ENCODE assay signal across 7 mouse cellular contexts in the genomic region with DNA sequence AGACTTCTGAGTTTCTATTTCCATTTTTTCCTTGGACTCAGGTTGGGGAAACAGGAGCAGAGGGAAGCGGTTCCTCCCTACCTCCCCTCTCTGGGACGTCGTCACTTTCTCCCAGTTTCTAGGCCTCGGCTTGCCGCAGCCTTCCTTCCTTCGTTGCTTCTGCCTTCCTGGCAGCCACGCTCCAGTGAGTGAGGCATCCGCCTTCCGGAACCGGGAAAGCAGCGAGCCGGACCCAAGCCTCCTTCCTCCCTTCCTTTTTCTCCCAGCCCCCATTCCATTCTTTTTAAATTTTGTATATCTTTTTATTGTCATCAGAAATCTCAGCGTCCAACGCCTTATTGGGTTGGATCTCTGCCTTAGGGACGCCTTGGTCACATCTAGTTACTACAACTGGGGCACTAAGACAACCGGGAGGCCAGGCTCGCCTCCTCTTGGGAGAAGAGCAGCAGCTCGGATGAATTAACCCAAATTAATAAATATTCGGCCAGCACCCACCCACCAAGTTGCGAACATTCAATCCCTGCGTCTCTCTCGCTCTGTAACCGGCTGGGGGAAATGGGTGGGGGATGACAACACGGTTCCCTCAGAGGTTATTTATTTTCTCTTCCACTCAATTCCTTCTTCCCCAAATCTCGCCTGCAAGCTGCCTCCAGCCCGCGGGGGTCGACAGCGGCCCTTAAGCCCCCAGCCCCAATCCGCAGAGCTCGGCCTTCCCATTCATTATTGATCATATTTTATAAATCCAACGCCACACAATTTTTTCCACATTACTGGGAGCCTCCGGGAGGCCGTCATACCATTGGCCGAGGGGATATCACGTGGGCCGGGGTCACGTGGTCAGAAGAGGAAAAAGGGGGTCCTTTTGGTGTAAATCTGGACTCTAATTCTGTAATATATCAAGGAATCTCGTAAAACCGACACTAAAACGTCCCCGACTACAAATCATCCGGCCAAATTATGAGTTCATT. TPM values are rescaled to one million over a fixed set of nuclear protein-coding genes. Genes with fewer than 3 reads are reported as not detected.
DNase-seq lines count a peak whose midpoint lies in the region; ATAC-seq and TF ChIP-seq lines count a peak whose summit lies in the region.

TSS of gene Hoxb7 (plus strand) at position 853 of the 968 bp plus-strand sequence.

- H3K9ac ChIP-seq in hindbrain, postnatal 0 days (replicated peaks; ENCODE audit: low read length) = no peak within 1 kb of the TSS
- no peak within 1 kb of the TSS for H3K9ac ChIP-seq in liver, embryonic 15.5 days

- WGBS in hindbrain, postnatal 0 days = 2% methylated on average over 43 of the region's 43 CpGs
- WGBS in liver, embryonic 15.5 days (ENCODE audit: insufficient replicate concordance) = under 1% methylated on average over 43 of the region's 43 CpGs

- H3K36me3 ChIP-seq in hindbrain, postnatal 0 days (ENCODE audit: insufficient read depth, low read length) = no peaks in the 10 kb centered on the region
- H3K36me3 ChIP-seq in liver, embryonic 15.5 days (replicated peaks) = no peaks in the 10 kb centered on the region

- no peak for TF ChIP-seq CTCF in hindbrain, postnatal 0 days (IDR thresholded peaks at IDR 0.05; ENCODE audit: low read depth)

- DNase-seq in ZHBTc4 (ENCODE audit: low read depth, low spot score) = peak; percentile 51
- no peak for DNase-seq in adrenal gland, postnatal 4 days (ENCODE audit: low spot score in 2 of 2)
- no peak for DNase-seq in hindbrain, postnatal 0 days (ENCODE audit: low spot score)
- no peak for DNase-seq in left cerebral cortex, adult 11 months (ENCODE audit: low spot score)
- DNase-seq in thymus, postnatal 14 days = no peak

- H3K4me2 ChIP-seq in hindbrain, postnatal 0 days (ENCODE audit: low read depth, low read length) = peak within 1 kb of the TSS; percentile 38
- peak within 1 kb of the TSS; percentile 43 for H3K4me2 ChIP-seq in liver, embryonic 15.5 days

- peaks cover 88% of the 10 kb centered on the region for H3K27me3 ChIP-seq in hindbrain, postnatal 0 days (ENCODE audit: insufficient read depth, low read length)
- peaks cover 100% of the 10 kb centered on the region for H3K27me3 ChIP-seq in liver, embryonic 15.5 days

- no peak within 1 kb of the TSS for H3K27ac ChIP-seq in hindbrain, postnatal 0 days
- H3K27ac ChIP-seq in liver, embryonic 15.5 days (replicated peaks) = no peak within 1 kb of the TSS

- no peaks in the 10 kb centered on the region for H3K9me3 ChIP-seq in hindbrain, postnatal 0 days (ENCODE audit: low read length)
- no peaks in the 10 kb centered on the region for H3K9me3 ChIP-seq in liver, embryonic 15.5 days (replicated peaks)

- no peak for ATAC-seq in hindbrain, postnatal 0 days
- no peak for ATAC-seq in liver, embryonic 15.5 days (ENCODE audit: insufficient read depth)
- no peak for ATAC-seq in inflammation-experienced regulatory T-cells, adult 6 months

- no peaks in the 10 kb centered on the region for H3K4me1 ChIP-seq in hindbrain, postnatal 0 days (ENCODE audit: insufficient read depth, low read length)
- H3K4me1 ChIP-seq in liver, embryonic 15.5 days (replicated peaks) = peaks cover 9% of the 10 kb centered on the region; the same call in 1 of the 2 replicates

- peak within 1 kb of the TSS; percentile 24 for H3K4me3 ChIP-seq in hindbrain, postnatal 0 days (ENCODE audit: low read length)
- peak within 1 kb of the TSS; percentile 17; the same call in 1 of the 2 replicates for H3K4me3 ChIP-seq in liver, embryonic 15.5 days (replicated peaks)

RNA-seq across cellular contexts. Expression of gene Hoxb7, which starts in this region (rescaled TPM):
- total RNA-seq in adrenal gland, postnatal 4 days (2021) = 10 to 100 TPM; 39.4 to 49.8 TPM
- total RNA-seq in hindbrain, postnatal 0 days (2014; rRNA removed) = 11.0 and 21.7 TPM in 2 replicates
- polyA plus RNA-seq in hindbrain, postnatal 0 days (2015; fragmentation: Nextera tagmentation; extraction: Ambion mirVana) = 10.1 and 16.8 TPM in 2 replicates
- 0.15 and 0.24 TPM in 2 replicates for polyA plus RNA-seq in liver, embryonic 15.5 days (2015; fragmentation: Nextera tagmentation; extraction: Ambion mirVana)
- polyA plus RNA-seq in inflammation-experienced regulatory T-cells, adult 6 months (2017; shearing (Covaris generic)) = not detected
